Comparison of ENCODE assay signal across 11 mouse cellular contexts in genomic region chr3:52529136-52529535, GRCm38 (mm10).
DNase-seq lines count a peak whose midpoint lies in the region; ATAC-seq and TF ChIP-seq lines count a peak whose summit lies in the region.
"Had no signal": no experiment of that assay in that cellular context is flagged by ENCODE, and none has a peak within 500 bp of the region (broad histone marks: within the 10 kb centered on the region; RNA-seq: fewer than 3 reads in every experiment).

No protein-coding gene starts in this region.

- H3K4me2 ChIP-seq in lung, postnatal 0 days (replicated peaks; ENCODE audit: low read depth, low read length), result no peak overlapping the region
- no peak overlapping the region for H3K4me2 ChIP-seq in hindbrain, embryonic 14.5 days (replicated peaks)
- H3K4me2 ChIP-seq: midbrain, embryonic 13.5 days had no signal

- peak; percentile 35 to 64 for DNase-seq in heart, adult 9 months (ENCODE audit: low spot score in 2 of 2)
- no peak for DNase-seq in heart, postnatal 4 days
- peak; percentile 18 for DNase-seq in retina, postnatal 1 day
- no peak for DNase-seq in retina, embryonic 14.5 days (ENCODE audit: low spot score)
- DNase-seq in lung, postnatal 0 days (ENCODE audit: low spot score), result peak; percentile 43
- DNase-seq in c-Kit-positive CD71-positive TER-119-positive erythroid progenitor cells, embryonic 14.5 days (ENCODE audit: low spot score), result no peak
- no peak for DNase-seq in hindbrain, embryonic 14.5 days (ENCODE audit: low spot score)
- DNase-seq: forebrain, postnatal 0 days; right cerebral cortex, postnatal 14 days had no signal

- H3K36me3 ChIP-seq in lung, postnatal 0 days (ENCODE audit: insufficient read depth, low read length), result no peaks in the 10 kb centered on the region
- H3K36me3 ChIP-seq in hindbrain, embryonic 14.5 days (replicated peaks; ENCODE audit: control insufficient read depth, insufficient read depth), result no peaks in the 10 kb centered on the region
- H3K36me3 ChIP-seq: hindbrain, embryonic 10.5 days; midbrain, embryonic 13.5 days had no signal

- TF ChIP-seq EP300 in lung, postnatal 0 days (IDR thresholded peaks at IDR 0.05), result no peak

- no peaks in the 10 kb centered on the region for H3K9me3 ChIP-seq in lung, postnatal 0 days (ENCODE audit: low read length)
- no peaks in the 10 kb centered on the region for H3K9me3 ChIP-seq in hindbrain, embryonic 14.5 days (ENCODE audit: control insufficient read depth, low read length)
- H3K9me3 ChIP-seq: hindbrain, embryonic 10.5 days; midbrain, embryonic 13.5 days had no signal

- no peak overlapping the region for H3K27ac ChIP-seq in lung, postnatal 0 days (ENCODE audit: low read length)
- H3K27ac ChIP-seq in hindbrain, embryonic 14.5 days, result no peak overlapping the region
- H3K27ac ChIP-seq: hindbrain, embryonic 10.5 days; midbrain, embryonic 13.5 days had no signal

- H3K4me1 ChIP-seq in lung, postnatal 0 days (ENCODE audit: insufficient read depth, low read depth, low read length), result no peaks in the 10 kb centered on the region; the same call in 1 of the 2 replicates
- peaks cover 6% of the 10 kb centered on the region; the same call in 1 of the 2 replicates for H3K4me1 ChIP-seq in hindbrain, embryonic 14.5 days (replicated peaks; ENCODE audit: control insufficient read depth, insufficient read depth, low read length)

- no peak overlapping the region for H3K4me3 ChIP-seq in lung, postnatal 0 days (ENCODE audit: low read depth, low read length)
- no peak overlapping the region for H3K4me3 ChIP-seq in hindbrain, embryonic 14.5 days (replicated peaks; ENCODE audit: low read length)
- H3K4me3 ChIP-seq: hindbrain, embryonic 10.5 days; midbrain, embryonic 13.5 days had no signal

- WGBS in lung, postnatal 0 days, result 40% methylated on average over 6 of the region's 6 CpGs
- WGBS in hindbrain, embryonic 14.5 days, result 81% methylated on average over 6 of the region's 6 CpGs

- no peak for TF ChIP-seq CTCF in lung, postnatal 0 days (IDR thresholded peaks at IDR 0.05)

- ATAC-seq in lung, postnatal 0 days, result no peak
- ATAC-seq in hindbrain, embryonic 14.5 days (ENCODE audit: low FRiP score), result no peak
- ATAC-seq: forebrain, postnatal 0 days; midbrain, embryonic 13.5 days had no signal

- H3K27me3 ChIP-seq in lung, postnatal 0 days (replicated peaks; ENCODE audit: insufficient read depth, low read length), result no peaks in the 10 kb centered on the region
- H3K27me3 ChIP-seq in hindbrain, embryonic 14.5 days (ENCODE audit: control insufficient read depth, insufficient read depth, low read length), result no peaks in the 10 kb centered on the region

- H3K9ac ChIP-seq in lung, postnatal 0 days (replicated peaks; ENCODE audit: low read depth), result no peak overlapping the region
- no peak overlapping the region for H3K9ac ChIP-seq in hindbrain, embryonic 14.5 days
- H3K9ac ChIP-seq: forebrain, postnatal 0 days; midbrain, embryonic 13.5 days had no signal

Comparison
In these comparisons a context has a peak if more than half of its experiments do, and no peak if none do; other contexts are left out.
1. DNase-seq: peak in heart, adult 9 months (2 of 2), retina, postnatal 1 day (single experiment) and lung, postnatal 0 days (single experiment); none in heart, postnatal 4 days (single experiment), retina, embryonic 14.5 days (single experiment), c-Kit-positive CD71-positive TER-119-positive erythroid progenitor cells, embryonic 14.5 days (single experiment) and hindbrain, embryonic 14.5 days (single experiment).